Mouse (Mus musculus) kidney, adult 2 months (tissue): ENCODE measurements around the gene Map1b.
A peak's percentile ranks its signal among the peaks of the same experiment; 100 is the strongest.

Experiments
- CTCF ChIP-seq: fragments of 200-500 bp; conservative IDR thresholded peaks from 2 replicates; pipeline ENCODE4 v1.5.1; 2011; ENCODE audit warnings: low read depth, mild to moderate bottlenecking, control low read depth, low read length, moderate library complexity, mixed read lengths; ENCODE audit not compliant: insufficient read depth, insufficient read length
- POLR2A ChIP-seq: fragments of 200-500 bp; IDR thresholded peaks from one replicate; pipeline ENCODE4 v1.6.1; 2011; ENCODE audit warnings: low read depth, low read length, control low read depth

- TF ChIP-seq CTCF: 0 out of 2 replicates have a peak, but pooled peaks have one; percentile 12
- TF ChIP-seq POLR2A: no peak
Observed at GRCm38 (mm10) chr13:99394694-99395093, 121.6 kb downstream of the Map1b start.
